Mouse (Mus musculus): Measurements from ENCODE around the gene Gm20547.
"Not testable (repeated sequence)": the region's sequence is repeated elsewhere in the genome, so short reads cannot be mapped to it uniquely, and the experiment has no call there.

The Gm20547 gene

GRCm38 (mm10) chr17:34881683-34882310 is at the start of gene Gm20547:
Gene Gm20547, minus strand, starts transcription at chr17:34882042.
- DNase-seq (ENCODE audit: low read depth) = no peak

GRCm38 (mm10) chr17:34931061-34931734 is 49.4 kb upstream of the Gm20547 start, which contains the start of gene Neu1:
Gene Neu1, plus strand, starts transcription at chr17:34931253.
- peak; percentile 99 for DNase-seq (ENCODE audit: low read depth)

- no peak for DNase-seq (ENCODE audit: low read depth)
Observed at GRCm38 (mm10) chr17:34928841-34929240, 47.0 kb upstream of the Gm20547 start.

- no peak for DNase-seq (ENCODE audit: low read depth)
Observed at GRCm38 (mm10) chr17:34927306-34928019, 45.6 kb upstream of the Gm20547 start.

- no peak for DNase-seq (ENCODE audit: low read depth)
Observed at GRCm38 (mm10) chr17:34924258-34924657, 42.4 kb upstream of the Gm20547 start.

GRCm38 (mm10) chr17:34922939-34923338 is 41.1 kb upstream of the Gm20547 start:
- DNase-seq (ENCODE audit: low read depth) = no peak

GRCm38 (mm10) chr17:34917188-34917587 is 35.3 kb upstream of the Gm20547 start:
- DNase-seq (ENCODE audit: low read depth) = no peak

- no peak for DNase-seq (ENCODE audit: low read depth)
Observed at GRCm38 (mm10) chr17:34916316-34916715, 34.5 kb upstream of the Gm20547 start.

GRCm38 (mm10) chr17:34915410-34915831 is 33.6 kb upstream of the Gm20547 start:
- DNase-seq (ENCODE audit: low read depth) = no peak

GRCm38 (mm10) chr17:34913930-34914665 is 32.3 kb upstream of the Gm20547 start, which contains the start of gene Slc44a4:
Gene Slc44a4, plus strand, starts transcription at chr17:34914466.
- no peak for DNase-seq (ENCODE audit: low read depth)

- peak; percentile 73 for DNase-seq (ENCODE audit: low read depth)
Observed at GRCm38 (mm10) chr17:34911945-34912351, 30.1 kb upstream of the Gm20547 start.

GRCm38 (mm10) chr17:34910982-34911381 is 29.1 kb upstream of the Gm20547 start:
- no peak for DNase-seq (ENCODE audit: low read depth)

GRCm38 (mm10) chr17:34902895-34903294 is 21.1 kb upstream of the Gm20547 start:
- DNase-seq (ENCODE audit: low read depth) = no peak

GRCm38 (mm10) chr17:34901948-34902347 is 20.1 kb upstream of the Gm20547 start:
- DNase-seq (ENCODE audit: low read depth) = not testable (repeated sequence)

GRCm38 (mm10) chr17:34900826-34901225 is 19.0 kb upstream of the Gm20547 start:
- not testable (repeated sequence) for DNase-seq (ENCODE audit: low read depth)

- no peak for DNase-seq (ENCODE audit: low read depth)
Observed at GRCm38 (mm10) chr17:34899890-34900243, 18.0 kb upstream of the Gm20547 start.

- no peak for DNase-seq (ENCODE audit: low read depth)
Observed at GRCm38 (mm10) chr17:34899053-34899889, 17.4 kb upstream of the Gm20547 start.

- DNase-seq (ENCODE audit: low read depth) = no peak
Observed at GRCm38 (mm10) chr17:34898706-34899052, 16.8 kb upstream of the Gm20547 start.

GRCm38 (mm10) chr17:34898160-34898586 is 16.3 kb upstream of the Gm20547 start, which contains the start of the genes C2 and Ehmt2:
Gene C2, minus strand, starts transcription at chr17:34898265.
Gene Ehmt2, plus strand, starts transcription at chr17:34898469.
- DNase-seq (ENCODE audit: low read depth) = peak; percentile 60

- DNase-seq (ENCODE audit: low read depth) = peak; percentile 51
Observed at GRCm38 (mm10) chr17:34897373-34898159, 15.7 kb upstream of the Gm20547 start.
